Mouse (Mus musculus) kidney, postnatal 36 days (tissue): ENCODE measurements around the gene Lefty1.
"Not testable (repeated sequence)": the region's sequence is repeated elsewhere in the genome, so short reads cannot be mapped to it uniquely, and the experiment has no call there.

Experiments used
- DNase-seq, 2 experiments: peaks; one replicate each; pipeline ENCODE4 v3.0.0; 2021 to 2022; ENCODE audit warnings: mixed read lengths in 2 of 2

The Lefty1 gene

DNA sequence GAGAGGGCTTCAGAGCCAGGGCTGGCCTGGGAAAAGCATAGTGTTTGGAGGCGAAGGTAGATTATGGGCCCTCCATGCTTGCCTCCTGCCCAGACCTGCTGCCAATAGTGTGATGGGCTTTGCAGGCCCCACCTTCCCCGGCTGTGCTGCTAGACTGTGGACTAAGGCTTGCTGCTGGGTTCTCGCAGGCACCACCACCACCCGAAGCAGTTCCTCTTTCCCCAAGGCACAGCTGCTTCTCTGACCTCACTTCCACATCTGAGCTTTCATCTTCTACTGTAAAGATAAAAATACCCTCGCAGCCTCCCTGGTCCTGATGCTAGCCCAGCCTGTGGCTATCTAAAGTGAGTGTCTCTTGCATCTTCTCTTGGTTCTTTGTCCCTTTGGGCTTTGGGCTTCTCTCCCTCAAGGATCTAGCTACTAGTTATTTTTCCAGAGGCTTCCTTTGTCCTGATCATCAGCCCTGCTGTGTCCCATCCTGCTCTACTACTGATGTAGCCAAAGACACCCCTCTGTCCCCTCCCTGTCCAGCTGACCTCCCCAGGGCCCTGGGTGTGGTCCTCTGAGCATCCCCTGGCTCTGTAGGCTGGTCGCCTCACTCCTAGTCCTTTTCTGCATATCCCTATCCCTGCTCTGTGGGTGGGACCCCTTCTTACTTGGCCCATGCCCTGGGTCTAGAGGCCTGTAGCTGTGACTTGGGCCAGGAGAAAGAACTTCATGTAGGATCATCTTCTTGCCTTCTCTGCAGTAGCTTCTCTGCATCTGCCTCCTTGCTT lies 12.4 kb upstream of the Lefty1 start:
- no peak for DNase-seq

DNA sequence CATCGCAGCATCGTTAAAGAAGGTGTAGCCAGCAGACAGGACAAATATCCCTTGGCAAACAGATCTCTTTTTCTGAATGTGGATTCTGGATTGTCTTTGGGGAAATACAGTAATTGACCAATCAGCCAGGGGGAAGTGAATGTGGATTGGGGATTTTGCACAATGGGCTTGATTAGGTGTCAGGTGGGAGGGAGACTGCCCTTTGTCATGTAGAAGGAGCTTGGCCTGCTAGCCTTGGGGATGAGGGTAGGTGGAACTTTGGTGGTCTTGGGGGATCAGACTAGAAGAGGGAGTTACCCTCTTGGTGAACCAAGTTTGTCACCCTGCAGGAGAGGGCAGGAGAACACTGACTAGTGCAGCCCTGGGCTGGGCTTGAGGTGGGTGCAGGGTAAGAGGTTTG lies 10.1 kb upstream of the Lefty1 start:
- no peak for DNase-seq

DNA sequence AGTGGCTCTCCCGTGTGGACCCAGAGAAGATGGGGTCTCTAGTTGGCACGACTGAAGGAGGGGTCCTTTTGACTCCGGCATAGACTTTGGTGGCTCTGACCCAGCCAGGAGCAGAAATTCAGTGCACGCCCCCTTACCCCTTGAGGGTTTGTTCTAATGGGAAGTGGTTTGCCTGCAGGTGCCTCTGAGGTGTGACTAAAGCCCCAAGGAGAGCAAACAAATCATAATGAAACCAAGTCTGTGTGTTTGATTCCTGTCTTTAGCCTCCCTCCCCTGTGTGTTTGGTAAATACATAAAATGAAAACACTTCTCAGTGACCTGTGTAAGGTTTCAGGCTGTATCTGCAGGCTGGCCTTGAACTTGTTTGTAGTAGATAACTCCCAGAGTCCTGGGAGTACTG lies 8.5 kb upstream of the Lefty1 start:
- DNase-seq, result no peak

GRCm38 (mm10) chr1:180929599-180929998 lies 5.2 kb upstream of the Lefty1 start:
- DNase-seq, result no peak

GRCm38 (mm10) chr1:180931106-180931505 lies 3.7 kb upstream of the Lefty1 start:
- no peak for DNase-seq

DNA sequence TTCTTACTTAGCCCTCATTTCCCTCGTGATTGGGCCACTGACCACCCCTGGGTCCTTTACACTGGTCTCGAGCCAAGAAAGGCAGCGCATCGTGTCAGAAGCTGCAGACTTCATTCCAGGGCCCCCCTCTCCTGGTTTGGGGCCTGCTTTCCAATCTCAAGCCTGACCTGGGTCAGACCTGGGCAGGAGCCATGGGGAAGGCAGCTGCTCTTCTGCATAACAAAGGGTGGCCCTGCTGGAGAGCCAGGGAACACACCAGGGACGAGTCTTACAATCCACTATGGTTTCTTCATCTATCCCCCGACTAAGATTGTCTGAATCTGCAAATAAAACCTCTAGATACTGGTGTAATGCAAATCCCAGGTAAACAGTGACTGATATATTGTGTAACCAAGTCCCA lies 1.2 kb upstream of the Lefty1 start:
- no peak for DNase-seq

GRCm38 (mm10) chr1:180936610-180937398 lies 2.0 kb downstream of the Lefty1 start:
- DNase-seq, result peak; percentile 43 to 53

DNA sequence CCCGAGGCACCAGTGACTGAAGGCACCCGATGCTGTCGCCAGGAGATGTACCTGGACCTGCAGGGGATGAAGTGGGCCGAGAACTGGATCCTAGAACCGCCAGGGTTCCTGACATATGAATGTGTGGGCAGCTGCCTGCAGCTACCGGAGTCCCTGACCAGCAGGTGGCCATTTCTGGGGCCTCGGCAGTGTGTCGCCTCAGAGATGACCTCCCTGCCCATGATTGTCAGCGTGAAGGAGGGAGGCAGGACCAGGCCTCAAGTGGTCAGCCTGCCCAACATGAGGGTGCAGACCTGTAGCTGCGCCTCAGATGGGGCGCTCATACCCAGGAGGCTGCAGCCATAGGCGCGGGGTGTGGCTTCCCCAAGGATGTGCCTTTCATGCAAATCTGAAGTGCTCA lies 2.8 kb downstream of the Lefty1 start:
- not testable (repeated sequence) for DNase-seq

DNA sequence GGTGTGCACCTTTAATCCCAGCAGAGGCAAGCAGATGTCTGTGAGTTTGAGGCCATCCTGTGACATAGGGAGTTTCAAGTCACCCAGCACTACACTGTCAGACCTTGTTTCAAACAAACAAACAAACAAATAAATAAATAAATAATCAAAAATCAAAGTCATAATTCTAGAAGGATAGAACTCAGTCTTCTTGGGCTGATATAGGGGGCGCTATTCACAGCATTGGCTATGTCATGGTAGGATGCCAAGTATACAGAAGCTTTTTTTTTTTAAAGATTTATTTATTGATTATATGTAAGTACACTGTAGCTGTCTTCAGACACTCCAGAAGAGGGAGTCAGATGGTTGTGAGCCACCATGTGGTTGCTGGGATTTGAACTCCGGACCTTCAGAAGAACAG lies 4.0 kb downstream of the Lefty1 start:
- not testable (repeated sequence) for DNase-seq

GRCm38 (mm10) chr1:180940776-180941460 lies 6.1 kb downstream of the Lefty1 start:
- DNase-seq, result no peak

DNA sequence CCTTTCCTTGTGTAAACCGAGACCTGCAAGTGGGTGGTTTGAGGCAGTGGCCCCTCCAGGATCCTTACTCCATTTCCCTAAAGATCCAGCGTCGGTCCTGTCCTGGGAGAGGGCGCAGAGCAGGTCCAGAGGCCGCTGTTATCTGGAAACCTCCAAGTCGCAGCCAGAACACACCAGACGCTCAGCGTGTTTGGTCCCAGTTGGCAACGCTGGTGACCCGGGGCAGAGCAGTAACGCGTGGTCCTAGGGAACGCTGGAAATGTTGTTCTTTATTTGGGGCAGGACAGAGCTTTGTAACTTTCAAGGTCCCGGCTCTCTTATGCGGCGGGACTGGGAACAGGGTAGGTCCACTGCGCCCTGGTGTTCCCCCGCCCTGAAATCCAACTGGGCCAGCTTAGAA lies 6.9 kb downstream of the Lefty1 start:
- DNase-seq, result no peak

GRCm38 (mm10) chr1:180942166-180943031 lies 7.6 kb downstream of the Lefty1 start, which contains the start of gene Tmem63a:
Gene Tmem63a (plus strand): TSS chr1:180942344.
- peak; percentile 86 to 89 for DNase-seq

- no peak for DNase-seq
Observed at GRCm38 (mm10) chr1:180943032-180943644, 8.3 kb downstream of the Lefty1 start.

GRCm38 (mm10) chr1:180943896-180944295 lies 9.1 kb downstream of the Lefty1 start:
- no peak for DNase-seq

DNA sequence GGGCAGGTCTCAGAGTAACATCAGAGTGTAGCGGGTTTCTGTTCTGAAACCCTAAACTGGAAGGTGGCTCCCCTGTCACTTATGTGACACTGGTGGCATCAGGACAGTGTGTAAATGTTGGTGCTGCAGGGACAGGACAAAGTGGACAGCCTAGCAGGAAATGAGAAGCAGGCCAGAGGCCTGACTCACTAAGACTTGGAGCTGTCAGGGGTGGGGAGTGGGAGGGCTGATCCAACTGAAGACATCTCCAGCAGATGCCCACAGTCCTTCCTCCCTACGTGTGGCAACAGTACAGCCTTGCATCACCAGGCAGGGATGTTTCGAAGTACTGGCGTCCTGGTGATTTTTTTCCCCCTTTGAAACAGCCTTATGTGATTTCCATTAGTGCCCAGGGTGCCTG lies 9.7 kb downstream of the Lefty1 start:
- DNase-seq, result no peak

DNA sequence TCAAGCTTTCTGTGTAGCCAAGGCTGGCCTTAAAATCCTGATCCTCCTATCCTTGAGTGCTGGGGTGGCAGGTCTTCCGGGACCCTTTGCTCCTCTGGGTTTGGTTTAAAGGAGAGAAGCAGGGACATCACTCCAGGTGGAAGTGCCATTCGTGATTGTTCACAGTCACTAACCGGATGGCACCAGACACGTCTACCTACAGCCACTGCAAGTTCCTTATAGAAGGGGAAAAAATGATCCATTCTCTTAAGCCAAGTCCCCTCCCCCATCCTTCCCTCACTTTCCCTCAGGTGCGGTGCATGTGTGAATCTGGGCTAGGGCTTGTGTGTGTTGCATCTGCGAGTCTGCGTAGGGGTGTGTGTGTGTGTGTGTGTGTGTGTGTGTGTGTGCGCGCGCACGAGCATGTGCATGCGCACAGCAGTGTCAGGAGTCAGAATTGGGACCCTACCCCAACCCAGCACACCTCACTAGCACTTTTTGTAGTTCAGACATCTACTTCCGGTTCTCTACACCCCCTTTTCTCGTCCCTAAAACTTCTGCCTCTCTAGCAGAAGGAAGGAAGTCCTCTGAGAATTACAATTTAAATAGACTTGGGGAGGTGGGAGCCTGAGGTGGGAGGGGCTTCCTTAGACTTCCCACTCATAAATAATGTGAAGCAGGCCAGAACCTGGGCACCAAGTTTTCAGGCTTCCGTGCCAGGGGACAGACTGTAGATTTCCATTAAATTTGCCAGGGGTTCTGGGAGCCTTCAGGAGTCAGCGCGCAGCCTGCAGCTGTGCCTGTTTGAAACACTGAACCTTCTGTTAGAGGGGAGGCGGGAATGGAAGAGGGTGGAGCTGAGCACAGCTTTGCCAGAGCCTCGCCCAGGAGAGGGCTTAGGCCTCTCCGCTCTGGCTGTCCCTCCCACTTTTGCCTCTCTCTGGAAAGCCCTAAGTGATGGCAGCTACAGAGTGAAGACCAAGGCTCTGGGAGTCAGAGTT lies 10.5 kb downstream of the Lefty1 start:
- DNase-seq, result peak; percentile 46 to 50

- DNase-seq, result peak in 1 of 2 experiments; percentile 30
Observed at GRCm38 (mm10) chr1:180946448-180946847, 11.6 kb downstream of the Lefty1 start.

- DNase-seq, result peak; percentile 32 to 82
Observed at GRCm38 (mm10) chr1:180952085-180952746, 17.4 kb downstream of the Lefty1 start.

GRCm38 (mm10) chr1:180952808-180953207 lies 18.0 kb downstream of the Lefty1 start:
- DNase-seq, result no peak

- no peak for DNase-seq
Observed at GRCm38 (mm10) chr1:180956401-180956800, 21.6 kb downstream of the Lefty1 start.
